Mouse (Mus musculus) layer of hippocampus, adult 6 months (tissue): ENCODE results near the gene Coro2b. TPM values are rescaled to one million over a fixed set of nuclear protein-coding genes. Genes with fewer than 3 reads are reported as not detected.

Experiments used
- long read RNA-seq, 2 experiments: library from polyadenylated mRNA; unstranded; transcript quantifications; one replicate each; pipeline ENCODE4 v2.0.0; 2019 to 2020
- polyA plus RNA-seq: library from polyadenylated mRNA; unstranded; fragments of <200 nt; fragmentation: Nextera tagmentation; gene quantifications from 2 replicates; pipeline ENCODE4 v1.2.3, GENCODE M21; 2021

Coro2b gene
- polyA plus RNA-seq = 49.2 and 51.4 TPM in 2 replicates
- long read RNA-seq, experiment 1, transcript Coro2b-201 (12 exons, 3,610 nt) = major isoform, 21 of 59 reads
- long read RNA-seq, experiment 1, partial matches to known transcripts = 11 of 59 reads
- long read RNA-seq, experiment 1, other reads (novel, unspliced or antisense) = 27 of 59 reads
- long read RNA-seq, experiment 2, transcript Coro2b-201 (12 exons, 3,610 nt) = major isoform, 86 of 144 reads
- long read RNA-seq, experiment 2, partial matches to known transcripts = 45 of 144 reads
- long read RNA-seq, experiment 2, other reads (novel, unspliced or antisense) = 13 of 144 reads

DNA sequence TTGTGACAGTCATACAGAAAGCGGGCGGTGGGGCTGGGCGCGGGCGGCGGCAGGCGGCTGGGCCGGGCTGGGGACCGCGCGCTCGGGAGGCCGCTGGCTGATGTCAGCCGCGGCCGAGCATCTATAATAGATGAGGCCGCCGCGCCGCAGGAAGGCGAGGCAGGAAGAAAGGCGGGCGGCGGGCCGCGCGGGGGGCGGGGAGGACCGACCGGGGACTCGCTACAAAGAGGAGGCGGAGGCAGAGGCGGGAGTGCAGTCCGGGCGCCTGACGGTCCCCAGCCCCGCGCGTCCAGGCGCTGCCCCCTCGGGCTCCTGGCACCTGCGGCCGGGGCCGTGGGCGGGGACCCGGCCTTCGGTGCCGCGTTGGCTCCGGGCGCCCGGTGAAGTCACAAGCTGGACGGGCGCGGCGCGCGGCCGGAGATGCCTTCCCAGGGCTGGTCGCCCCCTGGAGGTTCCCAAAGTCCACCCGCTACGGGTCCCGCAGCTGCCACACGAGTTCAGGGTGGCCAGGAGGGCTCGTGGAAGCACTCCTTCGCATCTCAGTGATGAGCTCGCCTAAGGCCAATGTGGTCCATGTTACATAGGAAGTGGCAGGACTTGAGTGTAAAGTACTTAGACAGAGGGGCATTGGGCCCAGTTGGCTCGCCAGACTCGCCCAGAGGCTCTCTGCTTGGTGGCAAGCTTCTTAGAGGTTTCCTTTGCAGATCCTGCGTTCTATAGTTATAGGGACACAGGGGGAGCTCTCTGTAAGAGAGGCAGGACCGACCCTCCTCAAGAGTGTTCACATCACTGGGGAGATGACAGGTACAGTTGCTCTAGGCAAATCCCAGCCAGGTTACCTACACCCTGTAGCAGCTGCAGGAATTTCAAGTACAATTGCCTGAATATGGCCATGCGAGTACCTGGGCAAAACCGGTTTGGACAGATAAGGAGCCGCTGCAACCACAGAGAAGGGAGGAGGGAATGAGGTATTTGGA lies at the start of gene Coro2b:
Gene Coro2b, minus strand, starts transcription at position 390 of the 977 bp plus-strand sequence.

Other genes starting within 250 kb of the Coro2b start
- gene Anp32a, start 195.8 kb downstream of the Coro2b start, polyA plus RNA-seq = 56.0 and 71.3 TPM in 2 replicates
- 0.85 and 1.0 TPM in 2 replicates for gene Itga11, start 140.8 kb upstream of the Coro2b start, polyA plus RNA-seq